Mouse (Mus musculus) forebrain, postnatal 0 days (tissue): ENCODE data around the gene Astn2. TPM values are rescaled to one million over a fixed set of nuclear protein-coding genes. Genes with fewer than 3 reads are reported as not detected.

Source experiments
- ATAC-seq: fragments of 200-750 bp; cut with Nextera tagmentation; 2 replicates; pipeline ENCODE4 v1.8.0; 2017; ENCODE audit warnings: mild to moderate bottlenecking, moderate library complexity
- DNase-seq: peaks from one replicate; pipeline ENCODE4 v3.0.0-alpha.2; 2015
- H3K27ac ChIP-seq: fragments of 300-500 bp; sonication (generic); 2 replicates; pipeline ENCODE4 v1.5.1; 2014; ENCODE audit warnings: low read depth, mild to moderate bottlenecking, antibody characterized with exemption, low read length, moderate library complexity, mixed read lengths
- H3K27me3 ChIP-seq: fragments of 300-500 bp; sonication (generic); 2 replicates; pipeline ENCODE4 v1.6.1; 2014; ENCODE audit warnings: mild to moderate bottlenecking, low read length, mixed read lengths; ENCODE audit not compliant: insufficient read depth
- H3K36me3 ChIP-seq: fragments of 300-500 bp; sonication (generic); 2 replicates; pipeline ENCODE4 v1.6.1; 2014; ENCODE audit warnings: mild to moderate bottlenecking, moderate library complexity; ENCODE audit not compliant: insufficient read depth
- H3K4me1 ChIP-seq: fragments of 300-500 bp; sonication (generic); 2 replicates; pipeline ENCODE4 v1.6.1; 2014; ENCODE audit warnings: antibody characterized with exemption; ENCODE audit not compliant: insufficient read depth
- H3K4me2 ChIP-seq: fragments of 300-500 bp; sonication (generic); 2 replicates; pipeline ENCODE4 v1.6.1; 2014; ENCODE audit warnings: low read depth, mild to moderate bottlenecking, moderate library complexity
- H3K4me3 ChIP-seq: fragments of 300-500 bp; sonication (generic); 2 replicates; pipeline ENCODE4 v1.5.1; 2014; ENCODE audit warnings: low read depth, low read length, mixed read lengths
- H3K9ac ChIP-seq: fragments of 300-500 bp; sonication (generic); 2 replicates; pipeline ENCODE4 v1.6.1; 2014; ENCODE audit warnings: mild to moderate bottlenecking
- H3K9me3 ChIP-seq: fragments of 300-500 bp; sonication (generic); 2 replicates; pipeline ENCODE4 v1.6.1; 2016; ENCODE audit warnings: low read length
- CTCF ChIP-seq: sonication (generic); IDR thresholded peaks from 2 replicates; pipeline ENCODE4 v1.5.1; 2016; ENCODE audit warnings: antibody characterized with exemption, control low read depth, low read depth
- WGBS: fragments of 180-500 bp; shearing (Covaris S2); extraction: QIAGEN DNeasy Blood & Tissue Kit; methylation state at CpG from one replicate; pipeline ENCODE4 v1.1.7; 2014; 5-methylcytosine and 5-hydroxymethylcytosine counted together
- polyA plus RNA-seq: library from polyadenylated mRNA; unstranded; fragments of >200 nt; fragmentation: Nextera tagmentation; extraction: Ambion mirVana; gene quantifications from 2 replicates; pipeline ENCODE4 v1.2.1, GENCODE M21; 2015
- total RNA-seq: library from RNA; depleted of rRNA; stranded (reverse); fragments of >200 nt; gene quantifications from 2 replicates; pipeline ENCODE4 v1.2.3, GENCODE M21; 2014

The Astn2 gene
- total and polyA plus RNA-seq, 2 experiments from 2014 or later: 0.98 to 20.9 TPM

DNA sequence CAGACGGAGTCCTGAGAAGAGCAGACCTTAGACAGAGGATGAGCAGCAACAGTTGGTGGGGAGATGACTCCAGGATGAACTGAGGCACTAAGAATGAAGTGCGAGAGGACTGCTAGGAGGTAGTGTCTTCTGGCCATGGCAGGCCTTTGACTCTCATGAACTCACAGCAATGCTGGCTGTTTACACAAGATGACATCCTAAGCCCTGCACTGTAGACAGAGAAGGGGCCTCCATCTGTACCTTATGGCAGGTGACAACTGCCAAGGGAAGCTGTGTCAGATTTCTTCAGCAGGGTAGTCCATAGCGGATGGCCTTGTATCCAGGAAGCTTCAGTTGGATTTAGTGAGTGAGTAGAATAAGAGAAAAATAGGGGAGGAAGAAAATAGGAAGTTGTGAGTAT, 572.5 kb downstream of the Astn2 start:
- no peak overlapping the region for H3K4me3 ChIP-seq
- DNase-seq (no peak), ATAC-seq (no peak)
- no peaks in the 10 kb centered on the region for H3K9me3 ChIP-seq
- no peak for TF ChIP-seq CTCF
- no peaks in the 10 kb centered on the region for H3K36me3 ChIP-seq
- H3K27ac ChIP-seq: no peak overlapping the region
- H3K27me3 ChIP-seq: no peaks in the 10 kb centered on the region
- H3K9ac ChIP-seq: no peak overlapping the region
- no peak overlapping the region for H3K4me2 ChIP-seq
- WGBS: 93% methylated on average over 3 of the region's 3 CpGs
- no peaks in the 10 kb centered on the region for H3K4me1 ChIP-seq

GRCm38 (mm10) chr4:65830495-65830894, 573.9 kb downstream of the Astn2 start:
- no peaks in the 10 kb centered on the region for H3K36me3 ChIP-seq
- no peaks in the 10 kb centered on the region for H3K4me1 ChIP-seq
- H3K27ac ChIP-seq: no peak overlapping the region
- 8% methylated on average over 3 of the region's 3 CpGs for WGBS
- no peak for ATAC-seq
- DNase-seq: no peak
- no peak for TF ChIP-seq CTCF
- H3K9ac ChIP-seq: no peak overlapping the region
- H3K9me3 ChIP-seq: no peaks in the 10 kb centered on the region
- H3K4me2 ChIP-seq: no peak overlapping the region
- no peak overlapping the region for H3K4me3 ChIP-seq
- no peaks in the 10 kb centered on the region for H3K27me3 ChIP-seq

GRCm38 (mm10) chr4:65821070-65821469, 583.3 kb downstream of the Astn2 start:
- no peak overlapping the region for H3K9ac ChIP-seq
- H3K9me3 ChIP-seq: no peaks in the 10 kb centered on the region
- no peak overlapping the region for H3K4me2 ChIP-seq
- ATAC-seq (no peak), DNase-seq (no peak)
- no peak overlapping the region for H3K27ac ChIP-seq
- no peak overlapping the region for H3K4me3 ChIP-seq
- no peak for TF ChIP-seq CTCF
- H3K27me3 ChIP-seq: no peaks in the 10 kb centered on the region
- 0 out of 2 replicates have a peak, but pooled peaks cover 3% of the 10 kb centered on the region for H3K4me1 ChIP-seq
- no peaks in the 10 kb centered on the region for H3K36me3 ChIP-seq
- WGBS: 66% methylated on average over 2 of the region's 2 CpGs

- no peak overlapping the region for H3K27ac ChIP-seq
- DNase-seq (peak; percentile 3), ATAC-seq (no peak)
- no peak for TF ChIP-seq CTCF
- no peaks in the 10 kb centered on the region for H3K36me3 ChIP-seq
- H3K4me3 ChIP-seq: no peak overlapping the region
- H3K9ac ChIP-seq: no peak overlapping the region
- H3K27me3 ChIP-seq: no peaks in the 10 kb centered on the region
- 23% methylated on average over 2 of the region's 2 CpGs for WGBS
- H3K9me3 ChIP-seq: no peaks in the 10 kb centered on the region
- H3K4me2 ChIP-seq: no peak overlapping the region
- 0 out of 2 replicates have a peak, but pooled peaks cover 3% of the 10 kb centered on the region for H3K4me1 ChIP-seq
These were observed 584.2 kb downstream of the Astn2 start for GRCm38 (mm10) chr4:65820236-65820635.

DNA sequence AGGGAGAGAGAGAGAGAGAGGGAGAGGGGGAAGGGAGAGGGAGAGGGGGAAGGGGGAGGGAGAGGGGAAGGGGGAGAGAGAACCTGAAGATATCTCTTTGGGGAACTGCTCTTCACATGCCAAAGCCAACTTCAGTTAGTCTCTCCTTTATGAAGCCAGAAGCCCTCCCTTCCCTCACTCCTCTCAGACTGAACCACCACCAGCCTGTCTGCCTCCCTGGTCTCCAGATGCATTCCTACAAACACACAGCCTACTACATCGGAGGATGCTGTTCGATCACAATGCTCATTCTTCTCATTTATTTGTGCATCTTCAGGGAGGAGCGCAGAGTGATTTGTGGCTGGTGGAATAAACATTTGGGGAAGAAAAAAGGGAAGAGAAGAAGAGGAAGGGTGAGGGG, 584.6 kb downstream of the Astn2 start:
- Histone ChIP-seq H3K9ac (no peak overlapping the region), H3K4me1 (0 out of 2 replicates have a peak, but pooled peaks cover 3% of the 10 kb centered on the region), H3K4me2 (no peak overlapping the region), H3K36me3 (no peaks in the 10 kb centered on the region), H3K27me3 (no peaks in the 10 kb centered on the region), H3K9me3 (no peaks in the 10 kb centered on the region), H3K4me3 (no peak overlapping the region), H3K27ac (no peak overlapping the region)
- WGBS: 47% methylated on average over 3 of the region's 3 CpGs
- no peak for DNase-seq
- no peak for TF ChIP-seq CTCF
- no peak for ATAC-seq

DNA sequence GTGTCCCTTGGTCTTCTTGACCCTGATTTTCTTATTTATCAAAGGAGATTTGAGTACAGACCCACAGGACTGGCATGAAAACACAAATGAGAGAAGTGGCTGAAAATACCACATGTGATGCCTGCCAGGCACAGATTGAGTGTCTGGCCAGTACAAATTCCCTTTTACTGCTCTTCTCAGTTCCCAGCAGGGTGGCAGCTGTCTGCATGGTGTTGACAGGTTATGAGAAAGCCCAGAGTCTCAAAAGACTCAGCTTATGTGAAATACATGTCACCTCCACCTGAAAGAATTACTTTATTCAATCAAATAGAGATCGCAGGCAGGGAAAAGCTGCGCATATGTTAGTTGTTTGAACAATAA, 590.3 kb downstream of the Astn2 start:
- Histone ChIP-seq H3K27me3 (no peaks in the 10 kb centered on the region), H3K4me1 (0 out of 2 replicates have a peak, but pooled peaks cover 3% of the 10 kb centered on the region), H3K4me3 (no peak overlapping the region), H3K36me3 (no peaks in the 10 kb centered on the region), H3K9me3 (no peaks in the 10 kb centered on the region), H3K4me2 (no peak overlapping the region), H3K9ac (no peak overlapping the region), H3K27ac (no peak overlapping the region)
- no peak for DNase-seq
- whole genome bisulfite sequencing: 61% methylated on average over 2 of the region's 2 CpGs
- ATAC-seq: no peak; the same call in 1 of the 2 replicates
- TF ChIP-seq CTCF: no peak

DNA sequence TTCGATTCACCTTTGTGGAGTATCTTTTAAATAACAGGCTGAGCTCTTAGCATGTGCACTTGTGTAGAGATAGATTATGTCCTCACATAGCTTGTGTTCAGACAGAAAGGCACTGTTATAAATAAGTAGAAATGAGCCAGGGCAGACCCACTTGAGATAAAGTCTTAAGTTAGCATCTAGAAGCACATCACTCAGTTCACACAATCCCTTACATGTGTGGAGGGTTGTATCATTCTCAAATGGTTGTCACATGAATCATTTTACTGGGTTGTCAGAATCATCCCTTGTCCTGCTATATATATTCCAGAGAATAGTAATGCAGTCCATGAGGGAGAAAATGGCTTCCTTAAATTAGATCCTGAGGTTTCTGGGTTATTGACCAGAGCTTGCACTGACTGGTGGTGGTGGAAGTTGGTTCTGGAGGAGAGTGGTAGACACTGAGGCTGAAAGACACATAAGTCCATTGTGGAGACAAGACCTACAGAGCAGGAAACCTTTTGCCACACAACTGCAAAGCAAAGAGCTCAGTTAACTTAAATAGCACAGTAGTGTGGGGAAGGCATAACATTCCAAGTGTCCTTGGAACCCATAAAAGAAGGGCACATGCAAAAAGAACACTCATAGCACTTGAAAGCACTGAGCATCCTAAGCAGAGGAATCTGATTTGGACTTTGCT, 590.8 kb downstream of the Astn2 start:
- 98% methylated on average over 1 of the region's 1 CpGs for WGBS
- DNase-seq (no peak), ATAC-seq (no peak)
- H3K27ac ChIP-seq: no peak overlapping the region
- no peak for TF ChIP-seq CTCF
- H3K27me3 ChIP-seq: no peaks in the 10 kb centered on the region
- H3K9me3 ChIP-seq: no peaks in the 10 kb centered on the region
- no peak overlapping the region for H3K4me2 ChIP-seq
- no peak overlapping the region for H3K9ac ChIP-seq
- H3K4me1 ChIP-seq: 0 out of 2 replicates have a peak, but pooled peaks cover 3% of the 10 kb centered on the region
- H3K36me3 ChIP-seq: no peaks in the 10 kb centered on the region
- no peak overlapping the region for H3K4me3 ChIP-seq
